Mouse (Mus musculus) heart, adult 8-10 months (tissue): ENCODE data around the gene Draxin. TPM values are rescaled to one million over a fixed set of nuclear protein-coding genes. Genes with fewer than 3 reads are reported as not detected.
"Not testable (repeated sequence)": the region's sequence is repeated elsewhere in the genome, so short reads cannot be mapped to it uniquely, and the experiment has no call there.

Experiments
- DNase-seq: peaks from one replicate; pipeline ENCODE4 v3.0.0; 2022; ENCODE audit warnings: low spot score
- total RNA-seq, 4 experiments: library from RNA; stranded (reverse); gene quantifications; 2 replicates each; pipeline ENCODE4 v1.2.4; 2022

Draxin gene
- total RNA-seq: under 1 TPM; 0.06 to 0.20 (median 0.07) TPM

GRCm38 (mm10) chr4:148130561-148131413 lies at the start of gene Draxin:
TSS of gene Draxin (minus strand) at chr4:148130698.
- DNase-seq: no peak

DNA sequence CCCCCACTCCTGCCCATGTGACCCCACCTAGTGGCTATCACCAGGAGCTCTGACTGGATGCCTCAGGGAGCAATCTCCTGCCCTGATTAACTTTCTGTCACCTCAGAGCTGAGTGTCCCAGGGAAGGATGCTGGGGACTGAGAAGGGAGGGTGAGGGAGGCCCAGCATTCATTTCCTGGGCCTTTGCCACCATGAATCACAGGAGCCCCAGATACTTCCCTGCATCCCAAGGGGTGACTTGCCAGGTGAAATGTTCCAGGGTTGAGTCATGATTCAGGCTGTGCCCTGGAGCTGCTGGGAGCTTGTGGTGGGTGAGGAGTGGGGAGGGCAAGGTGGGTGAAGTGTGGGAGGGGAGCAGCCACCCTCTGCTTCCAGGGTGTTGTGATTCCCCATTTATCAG lies 47.2 kb upstream of the Draxin start:
- DNase-seq: no peak

DNA sequence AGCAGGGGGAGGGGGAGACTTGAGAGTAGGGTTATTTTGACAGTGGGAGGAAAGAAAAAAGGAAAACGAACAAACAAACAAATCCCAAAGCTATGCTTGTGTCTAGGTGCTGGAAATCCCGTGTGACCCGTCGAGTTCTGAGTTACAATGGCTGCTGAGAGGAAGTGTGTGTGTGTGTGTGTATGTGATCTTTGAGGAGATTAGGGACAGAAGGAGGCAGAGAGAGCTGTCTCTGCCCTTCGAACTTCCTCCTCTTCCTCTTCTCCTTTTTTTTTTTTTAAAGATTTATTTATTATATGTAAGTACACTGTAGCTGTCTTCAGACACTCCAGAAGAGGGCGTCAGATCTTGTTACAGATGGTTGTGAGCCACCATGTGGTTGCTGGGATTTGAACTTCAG lies 46.1 kb upstream of the Draxin start:
- not testable (repeated sequence) for DNase-seq

DNA sequence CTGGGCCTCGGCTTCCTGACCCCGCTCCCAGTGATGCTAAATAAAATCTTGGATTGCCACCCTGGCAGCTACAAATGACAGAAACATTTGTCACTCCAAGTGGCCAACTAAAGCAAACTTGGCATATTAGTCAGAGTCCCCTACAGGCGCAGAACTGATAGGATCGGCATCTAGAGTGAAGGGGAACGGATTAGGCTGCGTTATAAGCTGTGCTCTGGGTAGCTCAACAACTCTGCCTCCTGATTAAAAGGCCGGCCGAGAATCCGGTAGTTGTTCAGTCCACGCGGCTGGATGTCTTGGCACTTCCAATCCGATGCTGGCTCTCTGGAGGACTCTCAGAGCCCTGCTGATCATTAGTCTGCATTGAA lies 44.0 kb upstream of the Draxin start:
- no peak for DNase-seq

GRCm38 (mm10) chr4:148173811-148174494 lies 43.5 kb upstream of the Draxin start:
- no peak for DNase-seq

GRCm38 (mm10) chr4:148171261-148171660 lies 40.8 kb upstream of the Draxin start:
- no peak for DNase-seq

- no peak for DNase-seq
These were observed 40.3 kb upstream of the Draxin start for GRCm38 (mm10) chr4:148170842-148171241.

DNA sequence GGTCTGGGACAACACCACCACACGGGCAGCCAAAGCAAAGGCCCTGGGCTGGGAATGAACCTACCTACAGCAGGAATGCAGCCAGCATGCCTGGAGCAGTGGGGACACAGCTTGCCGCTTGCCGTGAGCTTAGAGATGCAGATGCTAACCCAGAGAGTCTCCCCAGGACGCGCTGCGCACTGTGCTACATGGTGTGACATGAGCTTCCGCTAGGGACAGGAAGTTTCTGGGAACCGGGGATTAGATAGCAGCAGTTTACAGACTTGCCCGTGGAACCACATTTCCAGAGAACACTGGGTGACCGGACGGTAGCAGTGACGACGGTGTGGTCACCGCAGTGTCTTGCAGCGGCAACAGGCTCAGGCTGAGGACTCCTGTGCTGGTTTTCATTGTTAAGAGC lies 39.1 kb upstream of the Draxin start:
- DNase-seq: no peak

GRCm38 (mm10) chr4:148168287-148168686 lies 37.8 kb upstream of the Draxin start:
- DNase-seq: no peak

DNA sequence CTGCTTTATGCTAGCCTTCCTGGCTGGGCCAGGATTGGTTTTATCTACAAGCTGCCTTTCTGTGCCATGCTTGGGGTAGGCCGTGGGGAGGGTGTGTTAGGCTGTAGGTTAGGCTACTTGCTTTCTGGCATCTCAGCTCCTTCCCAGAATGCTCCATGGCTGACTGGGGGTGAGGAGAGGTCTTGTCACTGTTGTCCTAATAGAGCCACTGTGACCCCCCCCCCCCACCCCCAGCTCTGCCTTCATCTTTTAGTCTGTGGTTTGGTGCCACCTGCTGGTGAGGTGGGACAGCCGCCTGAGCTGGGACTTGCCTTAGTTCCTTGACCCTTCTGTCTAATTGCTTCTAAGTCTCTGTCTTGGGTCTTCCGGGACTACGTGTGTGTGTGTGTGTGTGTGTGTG lies 36.5 kb upstream of the Draxin start:
- DNase-seq: peak; percentile 50

DNA sequence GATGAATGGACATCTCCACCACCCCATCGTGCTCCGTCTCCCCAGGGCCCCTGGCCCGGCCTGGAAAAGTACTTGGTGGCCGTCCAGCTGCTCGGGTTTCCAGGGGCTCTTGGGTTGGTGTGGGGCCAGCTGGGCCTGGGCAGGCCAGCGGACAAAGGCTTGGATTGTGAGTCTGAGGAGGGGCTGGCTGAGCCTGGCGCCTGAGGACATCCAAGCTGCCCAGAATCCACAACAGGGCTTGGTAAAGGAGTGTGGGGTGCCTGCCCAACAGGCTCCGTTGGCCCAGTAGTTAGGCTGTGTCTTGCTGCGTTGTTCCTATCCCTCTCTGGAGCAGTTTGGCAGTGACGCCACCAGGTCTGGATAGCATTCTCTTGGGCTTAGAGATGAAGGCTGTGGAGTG lies 35.9 kb upstream of the Draxin start:
- DNase-seq: no peak

- DNase-seq: no peak
These were observed 35.1 kb upstream of the Draxin start for GRCm38 (mm10) chr4:148165551-148165950.

DNA sequence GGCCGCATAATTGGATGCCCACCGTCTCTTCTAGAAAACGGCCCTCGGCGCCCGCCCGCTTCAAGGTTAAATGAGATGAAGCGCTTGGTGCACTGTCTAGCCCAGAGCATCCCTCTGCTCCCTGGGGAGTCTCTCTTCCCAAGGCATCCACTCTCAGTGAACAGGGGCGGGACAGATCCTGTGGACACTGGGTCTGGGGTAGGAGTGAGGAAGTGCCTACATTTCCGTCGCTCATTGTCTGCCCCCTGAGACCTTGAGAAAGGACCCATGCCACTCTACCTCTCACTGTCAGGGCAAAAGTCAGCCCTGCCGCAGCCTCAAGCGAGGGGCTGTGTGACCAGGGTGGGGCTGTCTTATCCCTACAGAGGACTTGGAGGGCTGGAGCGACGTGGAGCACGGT lies 34.0 kb upstream of the Draxin start:
- DNase-seq: no peak

DNA sequence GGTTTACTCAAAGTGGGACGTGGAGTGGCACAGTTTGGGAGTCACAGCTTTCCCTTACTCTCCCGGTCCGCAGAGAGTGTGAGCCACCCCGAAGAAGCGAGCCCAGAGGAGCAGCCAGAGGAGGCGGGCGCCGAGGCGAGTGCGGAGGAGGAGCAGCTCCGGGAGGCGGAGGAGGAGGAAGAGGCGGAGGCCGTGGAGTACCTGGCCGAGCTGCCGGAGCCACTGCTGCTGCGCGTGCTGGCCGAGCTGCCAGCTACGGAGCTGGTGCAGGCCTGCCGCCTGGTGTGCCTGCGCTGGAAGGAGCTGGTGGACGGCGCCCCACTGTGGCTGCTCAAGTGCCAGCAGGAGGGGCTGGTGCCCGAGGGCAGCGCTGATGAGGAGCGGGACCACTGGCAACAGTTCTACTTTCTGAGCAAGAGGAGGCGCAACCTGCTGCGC lies 33.5 kb upstream of the Draxin start:
- DNase-seq: peak; percentile 36

- no peak for DNase-seq
These were observed 30.2 kb upstream of the Draxin start, which contains the start of the genes Fbxo44 and Fbxo2 for GRCm38 (mm10) chr4:148160436-148161390. TSS of gene Fbxo44 (minus strand) at chr4:148160482. TSS of gene Fbxo2 (plus strand) at chr4:148160621.

DNA sequence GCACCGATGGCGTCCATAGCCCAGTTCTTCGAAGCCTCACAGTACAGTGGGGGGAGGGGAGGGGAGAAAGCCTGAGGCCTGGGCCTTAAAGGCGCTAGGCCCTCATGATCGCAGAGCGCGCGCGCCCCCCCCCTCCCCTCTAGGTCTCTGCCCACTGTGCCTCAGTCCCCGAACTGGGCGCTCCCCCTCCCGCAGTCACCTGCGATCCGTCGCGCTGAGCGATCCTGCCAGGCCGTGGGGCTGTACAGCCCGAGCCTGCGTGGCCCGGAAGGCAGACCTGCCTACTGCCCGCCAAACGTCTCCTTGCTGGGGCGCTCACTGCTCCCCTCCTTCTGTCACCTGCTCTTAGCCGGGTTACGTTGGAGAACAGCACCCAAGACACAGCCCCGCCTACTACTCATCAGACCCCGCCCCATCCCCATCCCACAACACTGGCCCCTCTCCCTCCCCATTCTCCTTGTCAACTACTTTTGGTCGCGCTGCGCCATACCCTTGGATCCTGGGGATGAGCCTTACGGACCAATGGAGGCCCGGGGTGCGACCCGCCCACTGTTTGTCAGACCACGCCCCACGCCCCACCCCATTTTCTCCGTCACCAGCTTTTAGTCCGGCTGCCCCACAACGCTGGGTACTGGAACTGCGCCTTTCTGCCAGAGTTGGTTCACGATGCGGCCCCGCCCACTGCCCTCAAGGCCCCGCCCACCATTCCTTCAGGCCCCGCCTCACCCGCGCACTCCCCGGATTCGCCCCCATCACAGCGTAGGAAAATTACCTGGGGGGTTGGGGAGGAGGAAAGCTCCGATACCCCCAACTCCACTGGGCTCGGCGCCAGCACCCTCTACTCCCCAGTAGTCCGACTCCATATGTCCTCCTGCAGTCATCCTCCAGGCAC lies 29.3 kb upstream of the Draxin start:
- DNase-seq: peak; percentile 86

DNA sequence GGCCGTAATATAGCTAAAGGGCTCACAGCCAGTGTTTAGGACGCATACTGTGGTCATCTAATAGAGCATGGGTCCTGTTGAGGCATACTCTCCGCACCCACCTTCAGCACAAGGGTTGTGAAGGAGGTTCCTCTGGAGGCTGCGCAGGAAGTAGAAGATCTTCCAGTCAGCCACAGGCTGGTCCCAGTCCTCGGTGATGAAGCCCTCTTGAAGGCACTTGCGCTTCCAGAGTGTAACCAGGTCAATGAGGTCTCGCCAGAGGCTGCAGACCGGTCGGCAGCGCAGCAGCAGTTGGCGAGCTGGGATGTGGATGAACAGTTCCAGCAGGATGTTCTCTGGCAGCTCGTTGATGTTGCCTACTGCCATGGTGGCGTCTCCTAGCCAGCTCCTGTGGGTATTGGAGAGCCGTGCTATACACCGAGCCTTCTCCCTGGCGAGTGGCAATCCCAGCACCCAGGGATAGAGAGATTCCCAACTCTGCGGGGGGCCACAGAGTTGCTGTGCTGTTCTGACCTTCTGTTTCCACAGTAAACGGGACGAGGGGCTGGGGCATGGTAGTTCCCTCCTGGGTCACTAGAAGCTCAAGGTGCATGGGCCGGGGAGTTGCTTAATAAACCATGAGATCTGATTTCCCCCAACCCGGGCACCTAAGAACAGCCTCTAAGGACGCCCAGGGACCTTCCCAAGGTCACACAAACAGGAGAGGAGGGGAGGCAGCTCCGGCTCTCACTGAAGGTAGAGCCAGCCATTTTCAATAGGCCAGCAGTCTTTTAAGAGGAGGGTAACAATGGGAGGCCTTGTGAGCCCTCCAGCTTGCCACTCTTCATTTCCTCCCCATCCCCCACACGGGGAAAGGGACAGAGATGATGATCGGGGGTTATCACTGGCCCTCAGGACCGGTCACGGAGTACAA lies 28.2 kb upstream of the Draxin start:
- no peak for DNase-seq

DNA sequence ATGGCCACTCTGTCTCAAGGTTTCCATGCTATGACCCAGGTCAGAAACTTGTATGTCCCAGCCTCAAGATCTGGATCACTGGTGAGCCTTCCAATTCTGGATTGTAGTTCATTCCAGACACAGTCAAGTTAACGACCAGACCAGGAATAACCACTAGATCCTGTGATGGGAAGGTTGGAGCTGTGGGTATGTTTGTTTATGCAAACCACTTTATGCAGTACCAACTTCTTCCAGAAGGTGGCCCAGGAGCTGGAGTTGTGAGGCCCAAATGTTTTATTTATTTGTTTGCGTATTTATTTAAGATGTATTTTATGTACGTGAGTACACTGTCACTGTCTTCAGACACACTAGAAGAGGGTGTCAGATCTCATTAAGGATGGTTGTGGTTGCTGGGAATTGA lies 24.5 kb upstream of the Draxin start:
- DNase-seq: no peak

- DNase-seq: no peak
These were observed 23.5 kb upstream of the Draxin start for GRCm38 (mm10) chr4:148154006-148154405.

DNA sequence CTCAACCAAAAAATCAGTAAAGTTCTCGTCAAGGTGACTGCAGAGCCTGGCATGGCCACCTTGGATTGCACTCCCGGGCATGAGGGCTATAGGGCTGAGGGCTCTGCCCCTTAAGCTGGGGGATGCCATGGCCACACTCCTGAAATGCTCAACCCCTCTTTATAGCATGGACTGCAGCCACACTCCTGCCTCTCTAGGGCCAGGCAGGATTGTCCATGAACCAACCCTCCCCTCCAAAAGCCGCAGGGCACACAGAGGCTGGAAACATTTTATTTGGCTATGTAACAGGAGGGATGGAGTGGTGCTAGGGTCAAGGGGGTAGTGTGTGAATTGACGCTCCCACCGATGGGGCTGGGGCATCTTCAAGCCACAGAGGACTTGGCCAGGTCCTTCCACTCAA lies 22.0 kb upstream of the Draxin start:
- no peak for DNase-seq
